Mouse (Mus musculus): ENCODE measurements around the gene Zbtb32.
A peak's percentile ranks its signal among the peaks of the same experiment; 100 is the strongest.

Zbtb32 gene

GRCm38 (mm10) chr7:30598786-30599185, at the start of gene Zbtb32:
Gene Zbtb32, minus strand, starts transcription at chr7:30598909.
- DNase-seq (ENCODE audit: low read depth), result no peak

- DNase-seq (ENCODE audit: low read depth), result no peak
Measured at GRCm38 (mm10) chr7:30639083-30639482, 40.4 kb upstream of the Zbtb32 start.

GRCm38 (mm10) chr7:30636395-30636794, 37.7 kb upstream of the Zbtb32 start:
- DNase-seq (ENCODE audit: low read depth), result no peak

- DNase-seq (ENCODE audit: low read depth), result no peak
Measured at GRCm38 (mm10) chr7:30635752-30636151, 37.0 kb upstream of the Zbtb32 start, which contains the start of gene Etv2. Gene Etv2, minus strand, starts transcription at chr7:30635852.

GRCm38 (mm10) chr7:30634621-30635020, 35.9 kb upstream of the Zbtb32 start:
- DNase-seq (ENCODE audit: low read depth), result peak; percentile 75

GRCm38 (mm10) chr7:30633762-30634412, 35.2 kb upstream of the Zbtb32 start:
- no peak for DNase-seq (ENCODE audit: low read depth)

GRCm38 (mm10) chr7:30629013-30629412, 30.3 kb upstream of the Zbtb32 start:
- no peak for DNase-seq (ENCODE audit: low read depth)

GRCm38 (mm10) chr7:30626647-30627046, 27.9 kb upstream of the Zbtb32 start:
- DNase-seq (ENCODE audit: low read depth), result no peak

GRCm38 (mm10) chr7:30625530-30626384, 27.0 kb upstream of the Zbtb32 start, which contains the start of gene Cox6b1:
Gene Cox6b1, minus strand, starts transcription at chr7:30626151.
- DNase-seq (ENCODE audit: low read depth), result peak; percentile 96

GRCm38 (mm10) chr7:30619202-30619601, 20.5 kb upstream of the Zbtb32 start:
- DNase-seq (ENCODE audit: low read depth), result peak; percentile 61

GRCm38 (mm10) chr7:30618658-30619057, 19.9 kb upstream of the Zbtb32 start:
- no peak for DNase-seq (ENCODE audit: low read depth)

- DNase-seq (ENCODE audit: low read depth), result no peak
Measured at GRCm38 (mm10) chr7:30615049-30615760, 16.5 kb upstream of the Zbtb32 start.

GRCm38 (mm10) chr7:30614454-30614853, 15.7 kb upstream of the Zbtb32 start:
- peak; percentile 63 for DNase-seq (ENCODE audit: low read depth)

- DNase-seq (ENCODE audit: low read depth), result peak; percentile 87
Measured at GRCm38 (mm10) chr7:30613529-30614112, 14.9 kb upstream of the Zbtb32 start.

GRCm38 (mm10) chr7:30612654-30613402, 14.1 kb upstream of the Zbtb32 start, which contains the start of gene Upk1a:
Gene Upk1a, minus strand, starts transcription at chr7:30612847.
- DNase-seq (ENCODE audit: low read depth), result no peak

- no peak for DNase-seq (ENCODE audit: low read depth)
Measured at GRCm38 (mm10) chr7:30610043-30610442, 11.3 kb upstream of the Zbtb32 start.

- DNase-seq (ENCODE audit: low read depth), result no peak
Measured at GRCm38 (mm10) chr7:30608476-30608875, 9.8 kb upstream of the Zbtb32 start.

- DNase-seq (ENCODE audit: low read depth), result peak; percentile 88
Measured at GRCm38 (mm10) chr7:30607706-30608309, 9.1 kb upstream of the Zbtb32 start.

- no peak for DNase-seq (ENCODE audit: low read depth)
Measured at GRCm38 (mm10) chr7:30604944-30605343, 6.2 kb upstream of the Zbtb32 start.

- no peak for DNase-seq (ENCODE audit: low read depth)
Measured at GRCm38 (mm10) chr7:30604424-30604823, 5.7 kb upstream of the Zbtb32 start.

- DNase-seq (ENCODE audit: low read depth), result no peak
Measured at GRCm38 (mm10) chr7:30602583-30602982, 3.9 kb upstream of the Zbtb32 start.

All from induced T-regulatory cell, adult 2 months (primary cell).